Mouse (Mus musculus) megakaryocyte-erythroid progenitor cell, adult 5-6 weeks (primary cell): Measurements from ENCODE around the gene Neu4. TPM values are rescaled to one million over a fixed set of nuclear protein-coding genes. Genes with fewer than 3 reads are reported as not detected.
"Not testable (repeated sequence)": the region's sequence is repeated elsewhere in the genome, so short reads cannot be mapped to it uniquely, and the experiment has no call there.

Experiments
- ATAC-seq: replicated peaks from 2 replicates; pipeline ENCODE4 v1.8.0; 2016; ENCODE audit warnings: mild to moderate bottlenecking, inconsistent platforms; ENCODE audit not compliant: severe bottlenecking, poor library complexity, low FRiP score, low TSS enrichment
- total RNA-seq, 2 experiments: library from RNA; stranded (forward) in 1 of 2; stranded (reverse) in 1 of 2; fragments of 200-1000, 215-1000 nt in 1 of 2; fragments of >200 nt in 1 of 2; fragmentation: Nextera tagmentation in 1 of 2; gene quantifications; 2 replicates each; pipeline ENCODE4 v1.2.3; 2014 to 2017

Gene Neu4
- total RNA-seq, 2 experiments from 2014 or later = not detected

GRCm38 (mm10) chr1:94046544-94046943, 26.3 kb downstream of the Neu4 start:
- ATAC-seq = no peak

DNA sequence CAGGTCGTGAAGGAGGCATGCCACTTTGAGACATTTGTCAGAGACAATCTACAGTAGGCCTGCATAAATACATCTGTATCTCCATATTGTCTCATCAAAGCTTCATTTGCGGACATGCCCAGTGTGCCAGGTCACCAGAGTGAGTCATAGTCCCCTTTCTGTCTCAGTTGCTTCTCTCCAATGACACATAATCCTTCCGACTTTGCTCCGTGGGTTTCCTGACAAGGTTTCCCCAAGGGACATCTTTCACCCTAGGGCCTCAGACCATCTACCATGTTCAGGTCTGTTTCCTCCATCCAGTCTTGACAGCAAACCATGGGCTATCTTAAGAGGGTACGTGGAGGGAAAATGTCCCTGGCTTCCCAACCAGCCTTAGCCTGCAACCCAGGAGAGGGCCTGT, 30.9 kb downstream of the Neu4 start:
- no peak for ATAC-seq

DNA sequence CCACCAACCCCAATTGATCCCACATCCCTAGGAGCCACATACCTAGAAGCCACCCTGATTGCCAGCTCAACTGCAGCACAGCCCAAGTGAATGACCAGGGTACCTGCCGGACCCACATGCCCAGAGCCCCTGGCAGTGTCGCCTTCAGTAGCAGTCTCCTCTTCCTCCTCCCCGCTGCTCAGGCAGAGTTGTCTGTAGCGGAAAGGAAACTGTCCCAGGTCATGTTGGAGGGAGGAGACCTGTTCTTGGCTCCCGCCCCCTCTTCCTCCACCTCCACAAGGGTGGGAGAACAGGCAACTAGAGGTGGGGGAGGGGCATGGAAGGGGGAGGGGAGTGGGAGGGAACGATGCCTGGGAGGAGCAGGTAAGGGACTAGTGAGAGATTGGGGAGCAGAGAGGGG, 32.1 kb downstream of the Neu4 start, which contains the start of gene Pdcd1:
TSS of gene Pdcd1 (minus strand) at position 181 of the 400 bp plus-strand sequence.
- ATAC-seq = no peak

DNA sequence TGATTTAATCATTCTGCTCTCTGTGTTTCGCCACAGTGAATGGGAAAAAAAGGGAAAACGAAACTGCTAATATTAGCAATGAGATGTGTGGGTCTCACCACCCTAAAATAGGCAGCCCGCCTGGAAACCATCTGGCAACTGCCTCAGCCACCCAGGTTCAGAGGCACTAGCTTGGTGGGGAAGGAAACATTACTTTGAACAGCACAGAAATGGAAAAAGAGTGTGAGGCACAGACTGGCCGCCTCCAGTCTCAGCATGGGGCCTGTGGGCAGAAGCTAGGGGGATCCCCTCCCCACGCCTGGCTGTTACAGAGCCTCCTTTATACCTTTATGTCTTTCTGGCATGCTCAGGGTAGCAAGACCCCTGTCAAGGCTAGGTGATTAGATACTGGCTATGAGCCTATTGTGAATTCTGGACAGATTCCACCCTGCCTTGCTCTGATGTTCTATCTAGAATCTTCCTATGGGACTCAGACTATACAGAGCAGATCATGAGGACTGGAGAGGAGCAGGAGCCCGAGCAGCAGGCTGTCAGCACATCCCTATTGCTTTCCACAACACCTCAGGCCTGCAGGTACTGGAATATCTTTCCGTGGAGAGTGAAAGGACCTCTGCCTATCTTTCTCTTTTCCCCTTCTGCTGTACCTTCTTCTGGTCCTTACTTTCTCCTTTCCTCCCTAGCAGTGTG, 33.4 kb downstream of the Neu4 start:
- ATAC-seq = no peak

DNA sequence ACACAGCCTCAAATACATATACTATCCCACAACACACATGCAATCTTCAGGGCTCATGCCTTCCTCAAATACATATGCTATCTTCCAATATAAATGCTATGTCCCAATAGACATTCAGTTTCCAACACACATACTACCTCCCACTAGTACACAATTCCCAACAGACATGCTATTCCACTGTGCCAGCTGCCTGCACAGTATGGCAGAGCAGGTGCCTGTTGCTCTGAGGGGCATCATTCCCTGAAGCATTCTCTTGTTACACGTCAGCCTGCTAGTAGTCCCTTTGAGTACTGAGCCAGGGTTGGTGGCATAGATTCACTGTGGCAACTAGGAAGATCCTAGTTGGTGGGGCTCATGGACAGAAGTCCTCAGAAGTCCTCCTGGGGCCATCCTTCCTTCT, 34.2 kb downstream of the Neu4 start:
- ATAC-seq = no peak

DNA sequence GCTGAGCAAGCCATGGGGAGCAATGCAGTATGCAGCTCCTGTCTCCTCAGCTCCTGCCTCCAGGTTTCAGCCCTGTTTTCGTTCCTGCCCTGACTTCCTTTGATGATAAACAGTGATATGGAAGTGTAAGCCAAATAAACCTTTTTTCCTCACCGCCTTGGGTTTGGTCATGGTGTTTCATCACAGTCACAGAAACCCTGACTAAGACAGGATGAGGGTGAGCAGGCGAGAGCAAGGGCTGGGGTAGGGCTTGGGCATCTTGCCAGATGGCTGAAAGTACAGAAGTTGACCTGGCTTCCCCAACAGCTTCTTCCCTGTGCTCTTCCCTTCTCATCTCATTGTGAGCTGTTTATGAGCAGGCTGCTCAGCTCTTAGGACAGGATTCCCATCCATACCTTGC, 35.7 kb downstream of the Neu4 start:
- ATAC-seq = no peak

DNA sequence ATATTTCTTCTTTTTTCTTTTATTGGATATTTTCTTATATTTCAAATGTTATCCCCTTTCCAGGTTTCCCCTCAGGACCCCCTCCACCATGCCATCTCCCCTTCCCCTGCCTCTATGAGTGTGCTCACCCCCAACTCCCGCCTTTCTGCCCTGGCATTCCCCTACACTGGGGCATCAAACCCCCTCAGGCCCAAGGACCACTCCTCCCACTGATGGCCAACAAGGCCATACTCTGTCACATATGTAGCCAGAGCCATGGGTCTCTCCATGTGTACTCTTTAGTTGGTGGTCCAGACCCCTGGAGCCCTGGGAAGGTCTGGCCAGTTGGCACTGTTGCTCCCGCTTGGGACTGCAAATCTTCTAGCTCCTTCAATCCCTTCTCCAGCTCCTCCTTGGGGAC, 37.1 kb downstream of the Neu4 start:
- no peak for ATAC-seq

GRCm38 (mm10) chr1:94058281-94058680, 38.0 kb downstream of the Neu4 start:
- not testable (repeated sequence) for ATAC-seq

- peak; percentile 18 for ATAC-seq
Observed at GRCm38 (mm10) chr1:94074756-94075155, 54.5 kb downstream of the Neu4 start.

DNA sequence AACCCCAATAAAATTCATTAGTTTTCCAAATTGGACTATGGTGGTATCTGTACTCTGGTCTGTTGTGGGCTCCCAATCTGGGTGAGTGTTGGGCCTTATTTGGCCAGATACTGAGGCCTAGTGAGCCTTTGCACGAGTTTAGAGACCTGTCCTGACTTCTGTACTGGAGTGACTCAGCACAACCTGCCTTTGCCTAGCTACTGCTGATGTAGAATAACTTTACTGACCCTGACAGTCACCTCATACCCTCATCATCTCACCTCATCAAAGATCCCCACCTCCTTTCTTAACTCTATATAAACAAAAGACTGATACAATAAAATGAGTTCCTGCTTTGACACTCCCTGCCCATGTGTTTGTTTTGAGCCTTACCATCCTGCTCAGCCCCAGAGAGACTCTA, 56.5 kb downstream of the Neu4 start:
- ATAC-seq = no peak

Other genes starting within 250 kb of the Neu4 start
- 264 and 315 TPM in 2 replicates for gene Dtymk, start 218.5 kb upstream of the Neu4 start, total RNA-seq (2014; fragmentation: Nextera tagmentation)
- 217 and 254 TPM in 2 replicates for gene Dtymk, start 218.5 kb upstream of the Neu4 start, total RNA-seq (2017)
- gene Ing5, start 216.5 kb upstream of the Neu4 start, total RNA-seq (2014; fragmentation: Nextera tagmentation) = 17.9 and 18.0 TPM in 2 replicates
- gene Ing5, start 216.5 kb upstream of the Neu4 start, total RNA-seq (2017) = 44.7 and 53.8 TPM in 2 replicates
- 13.4 and 22.1 TPM in 2 replicates for gene D2hgdh, start 195.5 kb upstream of the Neu4 start, total RNA-seq (2014; fragmentation: Nextera tagmentation)
- gene D2hgdh, start 195.5 kb upstream of the Neu4 start, total RNA-seq (2017) = 18.1 and 21.8 TPM in 2 replicates
- not detected in 2 replicates for gene Gal3st2, start 159.1 kb upstream of the Neu4 start, total RNA-seq (2014; fragmentation: Nextera tagmentation)
- not detected in 2 replicates for gene Gal3st2, start 159.1 kb upstream of the Neu4 start, total RNA-seq (2017)
- not detected in 2 replicates for gene Gal3st2b, start 102.1 kb upstream of the Neu4 start, total RNA-seq (2014; fragmentation: Nextera tagmentation)
- not detected in 2 replicates for gene Gal3st2b, start 102.1 kb upstream of the Neu4 start, total RNA-seq (2017)
- not detected in 2 replicates for gene Gal3st2c, start 29.9 kb upstream of the Neu4 start, total RNA-seq (2014; fragmentation: Nextera tagmentation)
- not detected in 2 replicates for gene Gal3st2c, start 29.9 kb upstream of the Neu4 start, total RNA-seq (2017)
- gene Pdcd1, start 32.1 kb downstream of the Neu4 start, total RNA-seq (2014; fragmentation: Nextera tagmentation) = 0.94 and 3.9 TPM in 2 replicates
- gene Pdcd1, start 32.1 kb downstream of the Neu4 start, total RNA-seq (2017) = 0.19 and 0.65 TPM in 2 replicates